Mouse (Mus musculus) neural tube, embryonic 12.5 days (tissue): Measurements from ENCODE around the gene Gm867. TPM values are rescaled to one million over a fixed set of nuclear protein-coding genes. Genes with fewer than 3 reads are reported as not detected.

Experiments used
- ATAC-seq: fragments of 200-750 bp; cut with Nextera tagmentation; 2 replicates; pipeline ENCODE4 v1.8.0; 2017; ENCODE audit warnings: low read depth, mild to moderate bottlenecking, moderate TSS enrichment, moderate library complexity; ENCODE audit not compliant: low FRiP score
- H3K27ac ChIP-seq: fragments of 300-500 bp; sonication (generic); 2 replicates; pipeline ENCODE4 v1.5.1; 2016
- H3K27me3 ChIP-seq: fragments of 300-500 bp; sonication (generic); replicated peaks from 2 replicates; pipeline ENCODE4 v1.6.1; 2016; ENCODE audit warnings: mild to moderate bottlenecking
- H3K36me3 ChIP-seq: fragments of 300-500 bp; sonication (generic); 2 replicates; pipeline ENCODE4 v1.6.1; 2016; ENCODE audit warnings: mild to moderate bottlenecking
- H3K4me1 ChIP-seq: fragments of 300-500 bp; sonication (generic); 2 replicates; pipeline ENCODE4 v1.6.1; 2016
- H3K4me2 ChIP-seq: fragments of 300-500 bp; sonication (generic); replicated peaks from 2 replicates; pipeline ENCODE4 v1.6.1; 2016; ENCODE audit warnings: mild to moderate bottlenecking
- H3K4me3 ChIP-seq: fragments of 300-500 bp; sonication (generic); 2 replicates; pipeline ENCODE4 v1.5.1; 2016
- H3K9ac ChIP-seq: fragments of 300-500 bp; sonication (generic); 2 replicates; pipeline ENCODE4 v1.6.1; 2016; ENCODE audit warnings: mild to moderate bottlenecking
- H3K9me3 ChIP-seq: fragments of 300-500 bp; sonication (generic); 2 replicates; pipeline ENCODE4 v1.6.1; 2016; ENCODE audit warnings: mild to moderate bottlenecking
- WGBS: fragments of 180-500 bp; shearing (Covaris S2); methylation state at CpG from one replicate; pipeline ENCODE4 v1.1.7; 2016; 5-methylcytosine and 5-hydroxymethylcytosine counted together
- polyA plus RNA-seq: library from polyadenylated mRNA; unstranded; fragments of >200 nt; fragmentation: Nextera tagmentation; extraction: Ambion mirVana; gene quantifications from 2 replicates; pipeline ENCODE4 v1.2.1, GENCODE M21; 2016

Gm867 gene
- polyA plus RNA-seq, 1 experiment from 2014 or later: 2.4 TPM

DNA sequence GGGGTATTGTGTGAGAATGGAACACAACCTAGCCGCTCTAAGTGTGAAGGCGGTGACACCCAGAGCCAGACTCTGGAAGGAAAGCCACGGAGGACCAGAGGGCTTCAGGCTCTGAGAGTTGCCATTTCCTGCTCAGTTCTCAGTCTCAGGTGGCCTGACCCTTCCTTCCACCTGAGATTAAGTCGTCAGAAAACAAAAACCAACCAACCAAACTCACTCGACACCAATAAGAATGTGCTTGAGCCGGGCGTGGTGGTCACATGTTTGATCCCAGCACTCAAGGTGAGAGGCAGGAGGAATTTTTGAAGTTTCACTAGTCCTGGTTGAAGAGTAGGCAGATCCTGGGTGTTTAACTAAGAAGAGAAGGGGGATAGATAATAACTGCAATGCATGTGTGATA is 5.4 kb upstream of the Gm867 start:
- Histone ChIP-seq H3K9ac (no peak overlapping the region), H3K4me2 (no peak overlapping the region), H3K9me3 (no peaks in the 10 kb centered on the region), H3K4me1 (peaks cover 15% of the 10 kb centered on the region), H3K4me3 (no peak overlapping the region), H3K36me3 (no peaks in the 10 kb centered on the region), H3K27me3 (0 out of 2 replicates have a peak, but pooled peaks cover 8% of the 10 kb centered on the region), H3K27ac (no peak overlapping the region)
- WGBS: 91% methylated on average over 7 of the region's 7 CpGs
- ATAC-seq: no peak

DNA sequence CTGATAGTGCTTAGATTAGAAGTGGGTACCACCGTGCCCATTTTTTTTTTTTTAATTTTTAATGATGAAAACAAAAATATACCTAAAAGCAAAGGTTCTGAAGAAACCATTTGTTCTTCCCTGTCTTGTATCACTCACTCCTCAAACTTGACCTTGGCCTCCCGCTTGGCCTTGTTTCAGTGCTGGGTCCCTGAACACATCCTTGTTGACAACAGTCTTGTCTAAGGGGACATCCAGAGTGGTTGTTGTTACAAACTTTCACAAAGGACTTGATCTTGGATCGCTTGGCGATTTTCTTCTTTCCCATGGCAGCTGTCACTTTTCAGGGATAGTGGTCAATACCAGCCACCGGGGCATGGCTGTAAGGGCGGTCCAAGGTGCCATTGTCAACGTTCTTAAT is 4.7 kb upstream of the Gm867 start:
- WGBS: 90% methylated on average over 7 of the region's 7 CpGs
- no peak for ATAC-seq

DNA sequence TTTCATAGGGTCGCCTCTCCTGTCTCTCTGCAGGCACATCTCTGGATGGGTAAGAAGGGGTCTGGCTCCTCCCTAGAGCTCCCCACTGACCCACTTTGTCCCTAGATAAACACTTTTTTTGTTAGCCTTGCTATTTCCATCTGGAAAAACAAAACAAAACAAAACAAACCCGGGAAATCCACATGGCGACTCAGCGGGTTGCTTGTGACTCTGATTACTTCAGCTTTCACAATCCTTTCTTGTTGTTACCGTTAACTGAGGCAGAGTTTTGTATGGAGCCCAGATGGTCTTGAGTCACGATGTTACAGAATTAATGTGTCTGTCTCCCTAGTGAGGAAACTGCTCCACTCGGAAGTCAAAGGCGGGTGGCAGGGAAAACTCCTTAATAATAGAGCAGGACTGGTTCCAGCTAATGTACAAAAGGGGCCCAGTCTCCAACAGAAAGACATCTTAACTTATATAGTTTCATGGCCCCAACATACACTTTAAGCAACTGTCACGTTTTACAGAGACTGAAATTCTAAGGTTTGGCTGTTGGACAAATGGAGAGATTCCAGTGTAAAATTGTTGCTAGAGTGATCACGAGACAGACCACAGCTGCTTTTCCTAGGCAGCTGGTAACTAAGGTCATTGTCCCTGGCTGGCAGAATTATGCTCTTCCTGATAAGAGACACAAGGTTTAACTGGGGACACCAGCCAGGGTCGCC is 3.7 kb upstream of the Gm867 start:
- Histone ChIP-seq H3K36me3 (no peaks in the 10 kb centered on the region), H3K4me1 (peaks cover 25% of the 10 kb centered on the region; the same call in 1 of the 2 replicates), H3K27ac (0 out of 2 replicates have a peak overlapping the region, but pooled peaks have one; percentile 3), H3K4me3 (no peak overlapping the region), H3K9ac (no peak overlapping the region), H3K9me3 (no peaks in the 10 kb centered on the region), H3K27me3 (0 out of 2 replicates have a peak, but pooled peaks cover 1% of the 10 kb centered on the region), H3K4me2 (no peak overlapping the region)
- peak; percentile 73 for ATAC-seq
- 17% methylated on average over 11 of the region's 11 CpGs for WGBS

More for the DNA sequence above, 4.7 kb upstream of the Gm867 start:
- Histone ChIP-seq H3K27me3 (0 out of 2 replicates have a peak, but pooled peaks cover 8% of the 10 kb centered on the region), H3K9ac (no peak overlapping the region), H3K36me3 (no peaks in the 10 kb centered on the region), H3K4me3 (no peak overlapping the region), H3K9me3 (no peaks in the 10 kb centered on the region), H3K4me2 (no peak overlapping the region), H3K27ac (no peak overlapping the region), H3K4me1 (peaks cover 16% of the 10 kb centered on the region; the same call in 1 of the 2 replicates)

DNA sequence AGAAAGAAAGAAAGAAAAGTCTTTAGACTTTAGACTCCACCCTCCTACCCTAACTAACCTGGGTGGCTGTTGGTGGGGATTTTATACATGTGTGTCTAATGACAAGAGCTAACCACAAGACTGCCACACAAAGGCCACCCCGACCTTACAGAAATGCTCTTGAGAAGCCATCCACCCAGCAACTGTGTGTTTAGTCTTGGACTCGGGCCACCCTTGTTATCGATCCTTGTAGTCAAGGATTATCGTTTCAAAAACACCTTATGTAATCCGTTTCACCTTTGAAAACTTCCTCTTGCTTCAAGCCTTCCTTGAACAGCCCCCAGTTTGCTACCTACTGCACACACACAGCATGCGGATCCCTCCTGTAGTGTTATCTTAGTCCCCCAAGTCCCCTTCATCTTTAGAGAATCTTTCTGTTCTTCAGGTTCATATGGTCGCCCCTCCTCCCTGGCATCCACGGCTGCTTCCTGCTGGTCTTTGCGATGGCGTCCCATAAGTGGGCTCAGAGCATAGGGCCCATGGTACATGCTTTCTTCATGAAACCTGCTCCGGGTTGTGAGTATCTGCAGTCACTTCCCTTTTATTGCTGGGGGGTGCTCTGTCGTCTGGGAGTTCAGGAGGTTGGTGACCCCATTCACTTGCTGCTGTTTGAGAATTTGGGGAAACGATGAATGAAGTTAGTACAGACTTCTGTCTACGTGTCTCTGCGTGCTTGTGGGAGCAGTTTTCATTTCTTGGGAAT is 2.4 kb upstream of the Gm867 start, which contains the start of gene Vpreb3:
Gene Vpreb3, plus strand, starts transcription at position 322 of the 742 bp plus-strand sequence.
- H3K27me3 ChIP-seq: 0 out of 2 replicates have a peak, but pooled peaks cover 4% of the 10 kb centered on the region
- H3K4me3 ChIP-seq: no peak within 1 kb of the TSS
- no peak within 1 kb of the TSS for H3K4me2 ChIP-seq
- WGBS: 83% methylated on average over 15 of the region's 15 CpGs
- H3K36me3 ChIP-seq: no peaks in the 10 kb centered on the region
- H3K4me1 ChIP-seq: peaks cover 25% of the 10 kb centered on the region; the same call in 1 of the 2 replicates
- H3K9ac ChIP-seq: no peak within 1 kb of the TSS
- no peak within 1 kb of the TSS for H3K27ac ChIP-seq
- no peak for ATAC-seq
- H3K9me3 ChIP-seq: no peaks in the 10 kb centered on the region

DNA sequence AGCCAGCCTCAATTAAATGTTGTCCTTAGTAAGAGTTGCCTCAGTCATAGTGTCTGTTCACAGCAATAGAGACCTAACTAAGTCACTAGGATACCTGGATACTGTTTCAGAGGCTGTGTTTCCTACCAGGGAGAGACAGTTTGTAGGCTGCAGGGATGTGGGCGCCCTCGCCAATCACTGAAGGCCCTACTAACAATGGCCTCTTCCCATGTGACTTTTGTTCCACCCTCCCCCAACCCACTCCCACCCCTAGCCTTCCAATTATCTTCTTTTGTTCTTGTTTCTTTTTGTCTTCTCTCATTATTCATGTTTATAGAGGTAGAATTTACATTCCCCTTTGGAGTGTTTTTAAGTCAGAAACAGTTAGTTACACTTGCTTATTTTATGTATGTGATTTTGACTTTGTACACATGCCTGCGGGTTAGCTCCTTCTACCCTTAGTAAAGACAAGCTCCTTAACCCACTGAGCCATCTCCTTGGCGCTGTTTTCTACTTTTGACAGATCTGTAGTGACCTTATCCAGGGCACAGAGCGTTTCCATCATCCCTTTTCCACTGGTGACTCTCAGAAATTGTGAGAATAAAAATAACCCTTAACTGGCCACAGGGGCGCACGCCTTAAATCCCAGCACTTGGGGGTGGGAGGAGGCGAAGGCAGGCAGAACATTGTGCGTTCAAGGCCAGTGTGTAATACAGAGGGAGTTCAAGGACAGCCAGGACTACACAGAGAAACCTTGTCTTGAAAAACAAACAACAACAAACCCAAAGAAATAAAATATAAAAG is 761 bp upstream of the Gm867 start:
- H3K4me3 ChIP-seq: no peak overlapping the region
- H3K4me1 ChIP-seq: peaks cover 29% of the 10 kb centered on the region; the same call in 1 of the 2 replicates
- 65% methylated on average over 9 of the region's 9 CpGs for WGBS
- no peak for ATAC-seq
- H3K9me3 ChIP-seq: no peaks in the 10 kb centered on the region
- H3K4me2 ChIP-seq: no peak overlapping the region
- peaks cover 19% of the 10 kb centered on the region for H3K27me3 ChIP-seq
- no peak overlapping the region for H3K27ac ChIP-seq
- H3K36me3 ChIP-seq: no peaks in the 10 kb centered on the region
- H3K9ac ChIP-seq: no peak overlapping the region

DNA sequence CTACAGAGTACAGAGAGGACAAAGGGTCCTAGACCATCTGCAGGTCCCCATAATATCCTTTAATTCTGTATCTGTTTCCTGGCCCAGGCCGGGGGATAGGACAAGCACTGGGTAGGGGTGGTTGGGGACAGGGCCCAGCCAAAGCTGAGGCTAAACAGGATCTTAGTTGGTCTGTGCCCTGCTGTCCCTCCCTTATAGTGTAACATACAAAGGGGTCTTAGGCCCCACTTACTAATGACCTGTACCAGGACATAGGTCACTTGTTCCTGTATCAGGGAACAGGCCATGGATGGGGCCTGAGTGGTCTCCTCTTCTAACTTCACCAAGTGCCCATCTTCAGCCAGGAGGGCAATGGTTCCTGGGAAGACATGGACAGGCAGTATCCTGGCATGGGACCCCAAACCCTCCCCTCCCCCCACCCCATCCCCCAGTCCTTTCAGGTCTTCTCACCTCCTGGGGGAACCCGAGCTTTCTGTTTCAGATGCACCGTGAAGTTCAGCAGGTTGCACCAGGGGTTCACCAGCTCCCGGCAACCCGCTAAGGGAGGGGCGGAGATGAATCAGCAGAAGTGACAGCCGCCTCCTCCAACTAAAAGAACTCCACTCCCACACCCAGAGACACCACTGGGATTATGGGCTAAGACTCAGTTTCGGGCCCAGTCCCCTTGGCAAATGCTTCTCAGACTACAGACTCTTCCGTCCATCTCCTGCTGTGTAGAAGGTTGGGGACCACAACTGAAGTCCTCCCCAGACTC is 814 bp downstream of the Gm867 start:
- Histone ChIP-seq H3K27me3 (peaks cover 22% of the 10 kb centered on the region), H3K4me1 (peaks cover 39% of the 10 kb centered on the region), H3K4me2 (no peak overlapping the region), H3K4me3 (no peak overlapping the region), H3K9ac (no peak overlapping the region), H3K36me3 (no peaks in the 10 kb centered on the region), H3K9me3 (no peaks in the 10 kb centered on the region), H3K27ac (no peak overlapping the region)
- no peak for ATAC-seq
- WGBS: 40% methylated on average over 9 of the region's 9 CpGs

DNA sequence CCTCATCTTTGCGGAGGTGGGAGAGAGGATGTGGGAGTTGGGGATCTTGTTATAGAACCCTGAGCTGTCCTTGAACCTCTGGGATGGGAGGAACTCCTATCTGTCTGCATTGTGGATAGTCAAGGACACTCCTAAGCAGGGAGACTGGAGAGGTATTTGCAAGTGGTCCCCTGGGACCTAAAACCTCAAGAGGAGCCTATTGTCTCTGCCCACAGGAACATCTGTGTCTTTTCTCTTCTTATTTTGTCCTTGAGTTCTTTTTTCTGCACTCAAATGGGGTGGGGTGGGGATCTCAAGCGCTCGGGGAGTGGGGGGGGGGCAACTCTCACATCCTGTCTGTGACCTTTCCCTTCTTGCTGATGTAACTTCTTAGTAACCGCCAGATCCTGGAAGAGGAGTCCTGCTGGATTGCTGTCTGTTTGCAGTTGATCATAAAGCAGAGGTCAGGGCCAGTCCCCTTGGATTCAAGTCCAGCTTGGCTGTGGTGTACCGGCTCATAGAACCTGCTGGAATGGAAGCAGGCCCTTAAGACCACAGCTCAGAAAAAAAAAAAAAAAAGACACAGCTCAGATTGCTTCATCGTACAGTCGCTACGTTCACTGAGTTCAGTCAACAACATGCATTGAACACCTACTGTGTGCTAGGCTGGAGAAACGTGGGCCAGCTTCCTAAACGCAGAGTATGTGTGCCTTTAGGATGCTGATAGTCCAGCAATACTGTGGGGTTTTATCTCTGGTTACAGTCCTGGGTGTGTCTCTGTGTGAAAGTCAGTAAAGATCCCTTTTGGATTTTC is 2.4 kb downstream of the Gm867 start:
- Histone ChIP-seq H3K36me3 (no peaks in the 10 kb centered on the region), H3K9me3 (no peaks in the 10 kb centered on the region), H3K9ac (no peak overlapping the region), H3K4me2 (0 out of 2 replicates have a peak overlapping the region, but pooled peaks have one; percentile 5), H3K27ac (no peak overlapping the region), H3K27me3 (peaks cover 22% of the 10 kb centered on the region), H3K4me3 (no peak overlapping the region), H3K4me1 (peaks cover 33% of the 10 kb centered on the region)
- 57% methylated on average over 10 of the region's 10 CpGs for WGBS
- ATAC-seq: no peak

DNA sequence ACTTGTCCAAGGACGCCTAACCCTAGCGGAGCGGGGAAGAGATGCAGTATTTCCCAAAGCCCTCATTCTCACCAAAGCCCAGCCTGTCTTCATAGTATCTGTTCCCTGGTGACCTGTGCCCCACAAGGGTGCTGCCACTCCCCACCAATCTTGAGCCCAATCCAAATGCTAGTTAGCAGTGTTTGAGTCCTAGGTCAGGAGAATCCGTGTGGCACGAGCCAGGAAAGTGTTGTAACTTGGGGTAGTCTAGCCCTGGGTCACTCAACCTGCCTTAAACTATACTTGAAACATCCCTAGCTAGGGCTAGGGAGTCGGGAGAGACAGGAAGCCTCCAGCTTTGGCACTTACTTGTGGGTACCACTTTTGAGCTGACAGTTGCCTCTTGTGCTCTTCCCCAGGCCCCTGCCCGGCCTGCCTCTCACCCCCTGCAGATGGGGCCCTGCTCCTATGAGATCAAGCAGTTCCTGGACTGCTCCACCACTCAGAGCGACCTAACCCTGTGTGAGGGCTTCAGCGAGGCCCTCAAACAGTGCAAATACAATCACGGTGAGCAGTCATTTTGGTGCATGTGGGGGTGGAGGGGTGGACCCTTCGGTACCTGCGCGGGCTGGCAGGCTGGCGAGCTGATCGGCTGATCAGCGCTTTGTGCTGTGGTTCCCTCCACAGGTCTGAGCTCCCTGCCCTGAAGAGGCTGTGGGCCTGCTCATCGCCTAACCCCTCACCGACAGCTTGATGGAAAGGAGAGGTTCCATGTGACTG is 3.4 kb downstream of the Gm867 start:
- Histone ChIP-seq H3K4me2 (no peak overlapping the region), H3K27ac (no peak overlapping the region), H3K36me3 (no peaks in the 10 kb centered on the region), H3K9me3 (no peaks in the 10 kb centered on the region), H3K4me3 (no peak overlapping the region), H3K9ac (0 out of 2 replicates have a peak overlapping the region, but pooled peaks have one; percentile 6), H3K4me1 (peaks cover 40% of the 10 kb centered on the region), H3K27me3 (peaks cover 22% of the 10 kb centered on the region)
- no peak for ATAC-seq
- 40% methylated on average over 18 of the region's 18 CpGs for WGBS

DNA sequence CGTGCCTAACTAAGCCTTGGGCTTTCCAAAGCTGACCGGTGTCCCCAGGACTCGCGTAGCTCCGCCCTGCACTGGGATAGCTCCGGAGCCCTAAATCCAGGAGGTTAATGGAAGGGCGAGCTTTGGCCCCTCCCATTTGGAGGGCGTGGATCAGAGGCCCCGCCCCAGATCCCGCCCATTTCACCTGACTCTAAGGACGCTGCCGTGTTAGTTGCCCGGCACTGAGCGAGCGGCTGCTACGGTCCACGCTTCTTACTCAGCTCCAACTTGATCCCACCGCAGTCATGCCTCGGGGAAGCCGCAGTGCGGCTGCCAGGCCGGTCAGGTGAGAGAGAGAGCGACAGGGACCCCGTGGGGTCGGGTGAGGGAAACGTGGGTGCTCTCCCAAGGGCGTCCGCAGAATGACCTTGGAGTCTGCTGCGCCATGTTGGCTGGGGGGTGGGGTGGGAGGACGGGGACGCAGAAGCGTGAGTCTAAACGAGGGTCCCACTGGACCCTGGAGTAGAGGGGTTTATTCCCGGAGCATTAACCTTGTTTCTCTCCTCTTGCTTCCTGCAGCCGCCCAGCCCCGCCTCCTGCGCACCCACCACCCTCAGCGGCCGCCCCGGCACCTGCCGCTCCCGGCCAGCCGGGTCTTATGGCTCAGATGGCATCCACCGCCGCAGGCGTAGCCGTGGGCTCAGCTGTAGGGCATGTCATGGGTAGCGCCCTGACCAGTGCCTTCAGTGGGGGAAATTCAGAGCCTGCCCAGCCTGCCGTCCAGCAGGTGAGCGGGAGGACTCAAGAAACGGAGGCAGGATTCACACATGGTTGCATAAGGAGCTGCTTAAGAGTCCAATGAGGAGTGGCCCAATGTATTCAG is 4.6 kb downstream of the Gm867 start, which contains the start of gene Mmp11:
Gene Mmp11, minus strand, starts transcription at position 817 of the 862 bp plus-strand sequence.
- Histone ChIP-seq H3K27me3 (peaks cover 32% of the 10 kb centered on the region), H3K4me3 (peak within 1 kb of the TSS; percentile 49), H3K27ac (no peak within 1 kb of the TSS), H3K9me3 (no peaks in the 10 kb centered on the region), H3K36me3 (no peaks in the 10 kb centered on the region), H3K4me2 (peak within 1 kb of the TSS; percentile 86), H3K4me1 (peaks cover 45% of the 10 kb centered on the region), H3K9ac (peak within 1 kb of the TSS; percentile 53)
- ATAC-seq: peak; percentile 42
- WGBS: under 1% methylated on average over 51 of the region's 51 CpGs

DNA sequence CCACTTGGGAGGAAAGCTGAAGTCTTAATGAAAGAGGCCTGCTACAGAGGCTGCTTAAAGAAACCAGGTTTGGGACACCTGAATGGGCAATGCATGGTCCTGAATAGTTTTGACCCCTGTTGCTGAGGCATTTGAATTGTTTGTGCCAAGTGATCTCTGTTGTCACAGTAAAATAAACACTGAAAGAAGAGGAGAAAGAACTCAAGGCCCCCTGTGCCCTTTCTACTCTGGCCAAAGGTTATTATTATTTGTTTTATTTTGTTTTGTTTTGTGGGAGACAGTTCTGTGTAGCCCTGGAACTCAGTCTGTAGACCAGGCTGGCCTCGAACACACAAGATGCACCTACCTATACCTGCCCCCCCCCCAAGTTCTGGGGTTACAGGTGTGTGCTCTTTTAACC is 5.5 kb downstream of the Gm867 start:
- WGBS: 55% methylated on average over 1 of the region's 1 CpGs
- no peak for ATAC-seq
- H3K27ac ChIP-seq: no peak overlapping the region
- peak overlapping the region; percentile 86 for H3K4me2 ChIP-seq
- H3K36me3 ChIP-seq: no peaks in the 10 kb centered on the region
- H3K9me3 ChIP-seq: no peaks in the 10 kb centered on the region
- H3K4me1 ChIP-seq: peaks cover 43% of the 10 kb centered on the region
- H3K27me3 ChIP-seq: peaks cover 39% of the 10 kb centered on the region
- no peak overlapping the region for H3K9ac ChIP-seq
- H3K4me3 ChIP-seq: no peak overlapping the region
